8 mouse cellular contexts compared by ENCODE assay signal in genomic region chr13:104792184-104792583, GRCm38 (mm10). TPM values are rescaled to one million over a fixed set of nuclear protein-coding genes. Genes with fewer than 3 reads are reported as not detected.
DNase-seq lines count a peak whose midpoint lies in the region; ATAC-seq and TF ChIP-seq lines count a peak whose summit lies in the region.

Gene Srek1ip1 (plus strand): TSS chr13:104792484.

- no peaks in the 10 kb centered on the region for H3K9me3 ChIP-seq in lung, postnatal 0 days (ENCODE audit: low read length)
- no peaks in the 10 kb centered on the region for H3K9me3 ChIP-seq in limb, embryonic 14.5 days (ENCODE audit: control insufficient read depth, low read length)

- TF ChIP-seq POLR2A in lung, adult 2 months (IDR thresholded peaks at IDR 0.05; ENCODE audit: borderline replicate concordance, extremely low read depth, low read depth, low read length), result no peak
- no peak for TF ChIP-seq POLR2A in embryonic fibroblast, embryonic 13.5 days (IDR thresholded peaks at IDR 0.05; ENCODE audit: low read depth, low read length)
- no peak for TF ChIP-seq POLR2A in limb, embryonic 14.5 days (IDR thresholded peaks at IDR 0.05; ENCODE audit: borderline replicate concordance, extremely low read depth, insufficient read depth, insufficient read length)

- H3K27me3 ChIP-seq in lung, postnatal 0 days (replicated peaks; ENCODE audit: insufficient read depth, low read length), result no peaks in the 10 kb centered on the region
- H3K27me3 ChIP-seq in limb, embryonic 14.5 days (ENCODE audit: control insufficient read depth, insufficient read depth, low read length), result no peaks in the 10 kb centered on the region

- DNase-seq in lung, postnatal 0 days (ENCODE audit: low spot score), result no peak
- DNase-seq in lung, adult 2 months, result no peak
- no peak for DNase-seq in heart, postnatal 4 days
- DNase-seq in limb, embryonic 14.5 days (ENCODE audit: low spot score), result no peak
- DNase-seq in B cell, adult 2 months, result no peak
- no peak for DNase-seq in frontal cortex, postnatal 36 days (ENCODE audit: low spot score in 2 of 2)
- DNase-seq in cerebellum, adult 18-20 months, result no peak

- H3K4me3 ChIP-seq in lung, postnatal 0 days (ENCODE audit: low read depth, low read length), result no peak within 1 kb of the TSS
- H3K4me3 ChIP-seq in lung, adult 2 months (replicated peaks; ENCODE audit: extremely low read depth, low read depth, low read length), result no peak within 1 kb of the TSS
- no peak within 1 kb of the TSS for H3K4me3 ChIP-seq in embryonic fibroblast, embryonic 13.5 days (ENCODE audit: insufficient read depth, low read length)
- H3K4me3 ChIP-seq in limb, embryonic 14.5 days (replicated peaks; ENCODE audit: low read length), result no peak within 1 kb of the TSS

- H3K4me1 ChIP-seq in lung, postnatal 0 days (ENCODE audit: insufficient read depth, low read depth, low read length), result no peaks in the 10 kb centered on the region
- H3K4me1 ChIP-seq in lung, adult 2 months (ENCODE audit: control insufficient read depth, insufficient read depth, low read length), result no peaks in the 10 kb centered on the region; the same call in 1 of the 2 replicates
- no peaks in the 10 kb centered on the region for H3K4me1 ChIP-seq in embryonic fibroblast, embryonic 13.5 days (ENCODE audit: control insufficient read depth, insufficient read depth, low read length)
- H3K4me1 ChIP-seq in limb, embryonic 14.5 days (ENCODE audit: control insufficient read depth, insufficient read depth, low read length), result no peaks in the 10 kb centered on the region

- 94% methylated on average over 11 of the region's 11 CpGs for WGBS in lung, postnatal 0 days
- WGBS in lung, adult 2 months, result 90% methylated on average over 11 of the region's 11 CpGs
- WGBS in limb, embryonic 14.5 days, result 76% methylated on average over 11 of the region's 11 CpGs

- no peak for TF ChIP-seq EP300 in lung, postnatal 0 days (IDR thresholded peaks at IDR 0.05)

- no peak within 1 kb of the TSS for H3K9ac ChIP-seq in lung, postnatal 0 days (replicated peaks; ENCODE audit: low read depth)
- no peak within 1 kb of the TSS for H3K9ac ChIP-seq in limb, embryonic 14.5 days (ENCODE audit: low read depth, low read length, severe bottlenecking)

- TF ChIP-seq CTCF in lung, postnatal 0 days (IDR thresholded peaks at IDR 0.05), result no peak
- no peak for TF ChIP-seq CTCF in lung, adult 2 months (IDR thresholded peaks at IDR 0.05; ENCODE audit: insufficient read depth, low read length)
- TF ChIP-seq CTCF in embryonic fibroblast, embryonic 13.5 days (IDR thresholded peaks at IDR 0.05; ENCODE audit: borderline replicate concordance, insufficient read depth, low read length), result no peak

- H3K4me2 ChIP-seq in lung, postnatal 0 days (replicated peaks; ENCODE audit: low read depth, low read length), result no peak within 1 kb of the TSS
- H3K4me2 ChIP-seq in limb, embryonic 14.5 days (replicated peaks; ENCODE audit: low read depth, low read length, severe bottlenecking), result no peak within 1 kb of the TSS

- H3K27ac ChIP-seq in lung, postnatal 0 days (ENCODE audit: low read length), result no peak within 1 kb of the TSS
- no peak within 1 kb of the TSS for H3K27ac ChIP-seq in embryonic fibroblast, embryonic 13.5 days (ENCODE audit: insufficient read depth, low read length)
- H3K27ac ChIP-seq in limb, embryonic 14.5 days (replicated peaks; ENCODE audit: low read depth, low read length), result no peak within 1 kb of the TSS

- no peaks in the 10 kb centered on the region for H3K36me3 ChIP-seq in lung, postnatal 0 days (ENCODE audit: insufficient read depth, low read length)
- H3K36me3 ChIP-seq in limb, embryonic 14.5 days (ENCODE audit: control insufficient read depth, insufficient read depth, low read length), result peaks cover 29% of the 10 kb centered on the region

- no peak for ATAC-seq in lung, postnatal 0 days
- no peak for ATAC-seq in limb, embryonic 14.5 days (ENCODE audit: low FRiP score, low read depth)

RNA-seq across cellular contexts. Expression of gene Srek1ip1, which starts in this region (rescaled TPM):
- 14.8 and 14.9 TPM in 2 replicates for polyA plus RNA-seq in lung, postnatal 0 days (2015; fragmentation: Nextera tagmentation; extraction: Ambion mirVana)
- 3.3 and 5.5 TPM in 2 replicates for polyA plus RNA-seq in lung, adult 2 months (2012; rRNA removed)
- 30.5 and 37.2 TPM in 2 replicates for polyA plus RNA-seq in embryonic fibroblast, embryonic 13.5 days (2011; ENCODE audit: insufficient read length, low read depth, missing spikeins)
- total RNA-seq in heart, postnatal 4 days (2021), result 10 to 100 TPM; 17.6 to 19.6 TPM
- 24.7 and 25.9 TPM in 2 replicates for polyA plus RNA-seq in limb, embryonic 14.5 days (2012; rRNA removed)
- polyA plus RNA-seq in limb, embryonic 14.5 days (2014; fragmentation: Nextera tagmentation; extraction: Ambion mirVana), result 20.6 and 24.8 TPM in 2 replicates
